Mouse (Mus musculus): Measurements from ENCODE around the gene 1700023F06Rik. TPM values are rescaled to one million over a fixed set of nuclear protein-coding genes. Genes with fewer than 3 reads are reported as not detected.

The 1700023F06Rik gene
- total and polyA plus RNA-seq, 3 experiments, result not detected

GRCm38 (mm10) chr11:103192230-103192955 lies 16.0 kb downstream of the 1700023F06Rik start:
- Histone ChIP-seq H3K4me3 (replicated peaks in 1 of 3; ENCODE audit: low read depth in 2 of 3, low read length in 2 of 3, poor library complexity in 1 of 3) (no peak overlapping the region), H3K79me2 (replicated peaks; ENCODE audit: control insufficient read depth, extremely low read depth, insufficient read depth, poor library complexity, severe bottlenecking) (no peaks in the 10 kb centered on the region), H3K27me3 (replicated peaks) (no peaks in the 10 kb centered on the region), H3K4me2 (ENCODE audit: insufficient read depth, low read depth, poor library complexity, severe bottlenecking) (no peak overlapping the region), H3K9ac (ENCODE audit: insufficient read depth, low read depth) (no peak overlapping the region), H3K27ac (ENCODE audit: insufficient read depth, low read depth) (no peak overlapping the region), H3K9me3 (replicated peaks; ENCODE audit: low read length) (no peaks in the 10 kb centered on the region), H3K4me1 (ENCODE audit: control insufficient read depth in 1 of 2, insufficient read depth in 2 of 2) (peaks cover 0 to 13% of the 10 kb centered on the region in 2 experiments; a peak in 2 of 4 replicates), H3K36me3 (replicated peaks in 1 of 2; ENCODE audit: control insufficient read depth in 1 of 2, insufficient read depth in 1 of 2, low read length in 1 of 2) (peaks cover 97 to 99% of the 10 kb centered on the region in 2 experiments)
- TF ChIP-seq NELFE (IDR thresholded peaks at IDR 0.05; ENCODE audit: low read depth, low read length) (no peak), IRF4 (IDR thresholded peaks at IDR 0.05; ENCODE audit: low read depth, low read length) (no peak), RAD21 (IDR thresholded peaks at IDR 0.05; ENCODE audit: low read depth, low read length) (no peak), BHLHE40 (IDR thresholded peaks at IDR 0.05; ENCODE audit: low read depth, low read length) (no peak), MAZ (IDR thresholded peaks at IDR 0.05; ENCODE audit: low read depth, low read length) (no peak), USF2 (conservative IDR thresholded peaks at IDR 0.05; ENCODE audit: low read depth, low read length) (no peak), KAT2A (IDR thresholded peaks at IDR 0.05; ENCODE audit: insufficient replicate concordance, low read length) (no peak), POLR2A (IDR thresholded peaks at IDR 0.05; ENCODE audit: low read depth, low read length) (no peak), MAX (IDR thresholded peaks at IDR 0.05; ENCODE audit: low read length) (no peak), ELF1 (IDR thresholded peaks at IDR 0.05; ENCODE audit: low read depth, low read length) (no peak), ZKSCAN1 (IDR thresholded peaks at IDR 0.05; ENCODE audit: borderline replicate concordance, low read depth, low read length) (no peak), HCFC1 (IDR thresholded peaks at IDR 0.05; ENCODE audit: low read depth, low read length) (no peak), CTCF (conservative IDR thresholded peaks at IDR 0.05 in 1 of 2, IDR thresholded peaks at IDR 0.05 in 1 of 2; ENCODE audit: low read depth in 2 of 2, low read length in 2 of 2) (no peak)
- in situ Hi-C loops (cut with MboI; ENCODE audit: low pct_ligation_motif_present, low pct_unique_long_range_greater_than_20kb, low sequenced_read_pairs) (no loop called here), dilution Hi-C loops (cut with MboI; ENCODE audit: extremely low pct_ligation_motif_present, extremely low pct_unique_long_range_greater_than_20kb, low sequenced_read_pairs) (no loop called here)
- DNase-seq (ENCODE audit: extremely low read depth), result no peak

GRCm38 (mm10) chr11:103184891-103185290 lies 23.5 kb downstream of the 1700023F06Rik start:
- TF ChIP-seq GABPA (IDR thresholded peaks at IDR 0.05; ENCODE audit: insufficient replicate concordance, low read depth, low read length) (no peak), MXI1 (IDR thresholded peaks at IDR 0.05; ENCODE audit: low read depth, low read length) (no peak), ZC3H11A (IDR thresholded peaks at IDR 0.05; ENCODE audit: low read depth, low read length) (peak; percentile 88), PAX5 (IDR thresholded peaks at IDR 0.05; ENCODE audit: low read length) (no peak), IRF4 (IDR thresholded peaks at IDR 0.05; ENCODE audit: low read depth, low read length) (0 out of 2 replicates have a peak, but pooled peaks have one; percentile 21), NELFE (IDR thresholded peaks at IDR 0.05; ENCODE audit: low read depth, low read length) (no peak), MEF2A (IDR thresholded peaks at IDR 0.05; ENCODE audit: borderline replicate concordance, low read depth, low read length) (no peak), POLR2AphosphoS2 (IDR thresholded peaks at IDR 0.05; ENCODE audit: low read depth, low read length) (no peak), USF2 (conservative IDR thresholded peaks at IDR 0.05; ENCODE audit: low read depth, low read length) (no peak), E2F4 (IDR thresholded peaks at IDR 0.05; ENCODE audit: insufficient replicate concordance, low read depth, low read length) (no peak), JUN (IDR thresholded peaks at IDR 0.05; ENCODE audit: insufficient read depth, low read depth, low read length) (no peak), KAT2A (IDR thresholded peaks at IDR 0.05; ENCODE audit: insufficient replicate concordance, low read length) (no peak), SMC3 (IDR thresholded peaks at IDR 0.05; ENCODE audit: low read depth, low read length) (peak; percentile 99), MAZ (IDR thresholded peaks at IDR 0.05; ENCODE audit: low read depth, low read length) (no peak), MAX (IDR thresholded peaks at IDR 0.05; ENCODE audit: low read length) (no peak), CTCF (conservative IDR thresholded peaks at IDR 0.05 in 1 of 2, IDR thresholded peaks at IDR 0.05 in 1 of 2; ENCODE audit: low read depth in 2 of 2, low read length in 2 of 2) (peak; percentile 78 to 96), EP300 (IDR thresholded peaks at IDR 0.05; ENCODE audit: low read length) (no peak), BHLHE40 (IDR thresholded peaks at IDR 0.05; ENCODE audit: low read depth, low read length) (no peak), RCOR1 (conservative IDR thresholded peaks at IDR 0.05; ENCODE audit: low read depth, low read length) (no peak), USF1 (IDR thresholded peaks at IDR 0.05; ENCODE audit: low read depth, low read length) (no peak), POLR2A (IDR thresholded peaks at IDR 0.05; ENCODE audit: low read depth, low read length) (no peak), RAD21 (IDR thresholded peaks at IDR 0.05; ENCODE audit: low read depth, low read length) (peak; percentile 89), ZMIZ1 (IDR thresholded peaks at IDR 0.05; ENCODE audit: low read depth, low read length) (no peak), MAFK (IDR thresholded peaks at IDR 0.05; ENCODE audit: insufficient replicate concordance, low read length) (no peak)
- Histone ChIP-seq H3K36me3 (replicated peaks in 1 of 2; ENCODE audit: control insufficient read depth in 1 of 2, insufficient read depth in 1 of 2, low read length in 1 of 2) (peaks cover 78 to 94% of the 10 kb centered on the region in 2 experiments), H3K79me2 (replicated peaks; ENCODE audit: control insufficient read depth, extremely low read depth, insufficient read depth, poor library complexity, severe bottlenecking) (peaks cover 9% of the 10 kb centered on the region), H3K27ac (ENCODE audit: insufficient read depth, low read depth) (no peak overlapping the region), H3K9ac (ENCODE audit: insufficient read depth, low read depth) (no peak overlapping the region), H3K4me2 (ENCODE audit: insufficient read depth, low read depth, poor library complexity, severe bottlenecking) (no peak overlapping the region), H3K4me3 (replicated peaks in 1 of 3; ENCODE audit: low read depth in 2 of 3, low read length in 2 of 3, poor library complexity in 1 of 3) (no peak overlapping the region), H3K9me3 (replicated peaks; ENCODE audit: low read length) (no peaks in the 10 kb centered on the region), H3K27me3 (replicated peaks) (no peaks in the 10 kb centered on the region), H3K4me1 (ENCODE audit: control insufficient read depth in 1 of 2, insufficient read depth in 2 of 2) (peaks cover 4 to 27% of the 10 kb centered on the region in 2 experiments; a peak in 3 of 4 replicates)
- dilution Hi-C loops (cut with MboI; ENCODE audit: extremely low pct_ligation_motif_present, extremely low pct_unique_long_range_greater_than_20kb, low sequenced_read_pairs), result no loop called here
- peak; percentile 76 for DNase-seq (ENCODE audit: extremely low read depth)
- in situ Hi-C loops (cut with MboI; ENCODE audit: low pct_ligation_motif_present, low pct_unique_long_range_greater_than_20kb, low sequenced_read_pairs), result no loop called here

Measured in CH12.LX (cell line).